Mouse (Mus musculus) kidney, embryonic 16.5 days (tissue): ENCODE results near the gene Setdb2. TPM values are rescaled to one million over a fixed set of nuclear protein-coding genes. Genes with fewer than 3 reads are reported as not detected.
"Not testable (repeated sequence)": the region's sequence is repeated elsewhere in the genome, so short reads cannot be mapped to it uniquely, and the experiment has no call there.

ENCODE experiments used
- ATAC-seq: fragments of 200-750 bp; cut with Nextera tagmentation; 2 replicates; pipeline ENCODE4 v1.8.0; 2017; ENCODE audit warnings: moderate TSS enrichment; ENCODE audit not compliant: low FRiP score, low TSS enrichment
- H3K27ac ChIP-seq: fragments of 300-500 bp; sonication (generic); 2 replicates; pipeline ENCODE4 v1.5.1; 2014; ENCODE audit warnings: low read length
- H3K27me3 ChIP-seq: fragments of 300-500 bp; sonication (generic); 2 replicates; pipeline ENCODE4 v1.6.1; 2014; ENCODE audit warnings: low read length, control low read depth, mixed read lengths; ENCODE audit not compliant: insufficient read depth
- H3K36me3 ChIP-seq: fragments of 300-500 bp; sonication (generic); 2 replicates; pipeline ENCODE4 v1.6.1; 2014; ENCODE audit warnings: low read length, control low read depth, mixed read lengths; ENCODE audit not compliant: insufficient read depth
- H3K4me1 ChIP-seq: fragments of 300-500 bp; sonication (generic); 2 replicates; pipeline ENCODE4 v1.6.1; 2014; ENCODE audit warnings: low read length, control low read depth, mixed read lengths; ENCODE audit not compliant: insufficient read depth
- H3K4me2 ChIP-seq: fragments of 300-500 bp; sonication (generic); replicated peaks from 2 replicates; pipeline ENCODE4 v1.6.1; 2014; ENCODE audit warnings: low read depth, low read length
- H3K4me3 ChIP-seq: fragments of 300-500 bp; sonication (generic); 2 replicates; pipeline ENCODE4 v1.5.1; 2014; ENCODE audit warnings: mild to moderate bottlenecking, low read length
- H3K9ac ChIP-seq: fragments of 300-500 bp; sonication (generic); replicated peaks from 2 replicates; pipeline ENCODE4 v1.6.1; 2014; ENCODE audit warnings: low read length
- H3K9me3 ChIP-seq: fragments of 300-500 bp; sonication (generic); 2 replicates; pipeline ENCODE4 v1.6.1; 2016; ENCODE audit warnings: low read length, control low read depth
- WGBS: fragments of 180-500 bp; shearing (Covaris S2); extraction: QIAGEN DNeasy Blood & Tissue Kit; methylation state at CpG from one replicate; pipeline ENCODE4 v1.1.7; 2014; 5-methylcytosine and 5-hydroxymethylcytosine counted together
- polyA plus RNA-seq: library from polyadenylated mRNA; unstranded; fragments of >200 nt; fragmentation: Nextera tagmentation; extraction: Ambion mirVana; gene quantifications from 2 replicates; pipeline ENCODE4 v1.2.1, GENCODE M21; 2015

Setdb2 gene
- polyA plus RNA-seq, 1 experiment from 2014 or later: 10.7 TPM

DNA sequence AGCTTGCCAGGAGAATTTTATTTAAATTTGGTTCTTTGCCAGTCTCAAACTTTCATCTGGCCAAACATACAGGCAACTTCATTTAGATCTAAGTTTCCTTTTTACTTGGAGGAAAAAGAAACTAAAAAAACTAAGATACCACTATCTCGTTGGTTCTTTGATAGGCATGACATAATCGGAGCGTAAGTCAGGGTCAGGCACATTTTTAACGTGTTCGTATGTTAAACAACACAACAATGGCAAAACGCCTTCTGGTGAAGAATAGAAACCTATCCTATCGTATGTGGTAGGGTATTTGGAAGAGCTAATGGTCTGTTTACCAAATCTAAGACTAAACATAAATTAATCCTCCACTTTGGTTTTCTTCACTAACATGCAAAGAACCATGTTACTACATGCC lies 645 bp downstream of the Setdb2 start:
- 0 out of 2 replicates have a peak overlapping the region, but pooled peaks have one; percentile 71 for H3K27ac ChIP-seq
- peaks cover 12% of the 10 kb centered on the region; the same call in 1 of the 2 replicates for H3K4me1 ChIP-seq
- peak overlapping the region; percentile 85 for H3K4me2 ChIP-seq
- no peak for ATAC-seq
- peak overlapping the region; percentile 94 for H3K4me3 ChIP-seq
- H3K9me3 ChIP-seq: no peaks in the 10 kb centered on the region
- no peaks in the 10 kb centered on the region for H3K27me3 ChIP-seq
- H3K9ac ChIP-seq: peak overlapping the region; percentile 95
- 17% methylated on average over 7 of the region's 7 CpGs for WGBS
- no peaks in the 10 kb centered on the region for H3K36me3 ChIP-seq

GRCm38 (mm10) chr14:59438505-59438904 lies 2.2 kb downstream of the Setdb2 start:
- Histone ChIP-seq H3K9ac (no peak overlapping the region), H3K27me3 (no peaks in the 10 kb centered on the region), H3K36me3 (no peaks in the 10 kb centered on the region), H3K27ac (no peak overlapping the region), H3K4me1 (peaks cover 12% of the 10 kb centered on the region; the same call in 1 of the 2 replicates), H3K4me3 (no peak overlapping the region), H3K9me3 (no peaks in the 10 kb centered on the region), H3K4me2 (no peak overlapping the region)
- ATAC-seq: no peak
- WGBS: 87% methylated on average over 2 of the region's 2 CpGs

- WGBS: 92% methylated on average over 3 of the region's 3 CpGs
- H3K27me3 ChIP-seq: no peaks in the 10 kb centered on the region
- no peak overlapping the region for H3K4me2 ChIP-seq
- no peaks in the 10 kb centered on the region for H3K9me3 ChIP-seq
- no peak overlapping the region for H3K27ac ChIP-seq
- H3K4me1 ChIP-seq: peaks cover 12% of the 10 kb centered on the region; the same call in 1 of the 2 replicates
- H3K9ac ChIP-seq: no peak overlapping the region
- H3K4me3 ChIP-seq: no peak overlapping the region
- no peak for ATAC-seq
- no peaks in the 10 kb centered on the region for H3K36me3 ChIP-seq
Observed at GRCm38 (mm10) chr14:59437398-59437797, 3.3 kb downstream of the Setdb2 start.

DNA sequence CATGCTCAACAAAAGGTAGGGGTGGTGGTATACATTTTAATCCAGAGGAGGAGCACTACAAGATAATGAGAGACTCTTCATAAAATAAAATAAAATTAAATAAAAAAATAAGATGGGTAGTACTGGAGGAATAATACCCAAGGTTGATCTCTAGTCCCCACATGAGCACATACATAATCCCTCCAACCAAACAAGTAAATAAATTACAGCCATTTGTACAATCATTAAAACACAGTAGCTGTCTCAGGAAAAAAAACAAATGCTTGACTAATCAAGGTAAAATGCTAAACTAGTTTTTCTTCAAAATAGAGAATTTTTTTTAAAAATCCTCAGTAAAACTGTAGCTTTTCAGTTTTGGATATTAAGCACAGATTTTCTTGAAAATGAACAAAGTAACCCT lies 5.5 kb downstream of the Setdb2 start:
- Histone ChIP-seq H3K4me1 (peaks cover 9% of the 10 kb centered on the region; the same call in 1 of the 2 replicates), H3K9ac (no peak overlapping the region), H3K9me3 (no peaks in the 10 kb centered on the region), H3K27ac (no peak overlapping the region), H3K4me3 (no peak overlapping the region), H3K36me3 (no peaks in the 10 kb centered on the region), H3K4me2 (no peak overlapping the region), H3K27me3 (no peaks in the 10 kb centered on the region)
- no peak for ATAC-seq

- Histone ChIP-seq H3K27me3 (no peaks in the 10 kb centered on the region), H3K27ac (no peak overlapping the region), H3K9ac (no peak overlapping the region), H3K4me1 (no peaks in the 10 kb centered on the region), H3K36me3 (no peaks in the 10 kb centered on the region), H3K4me2 (no peak overlapping the region), H3K9me3 (no peaks in the 10 kb centered on the region), H3K4me3 (no peak overlapping the region)
- ATAC-seq: no peak
- 65% methylated on average over 2 of the region's 2 CpGs for WGBS
Observed at GRCm38 (mm10) chr14:59433902-59434301, 6.8 kb downstream of the Setdb2 start.

- ATAC-seq: no peak
- WGBS: 79% methylated on average over 1 of the region's 1 CpGs
Observed at GRCm38 (mm10) chr14:59430556-59430955, 10.1 kb downstream of the Setdb2 start.

GRCm38 (mm10) chr14:59422912-59423663 lies 17.6 kb downstream of the Setdb2 start:
- Histone ChIP-seq H3K4me3 (no peak overlapping the region), H3K27ac (no peak overlapping the region), H3K9me3 (no peaks in the 10 kb centered on the region), H3K4me2 (no peak overlapping the region), H3K36me3 (0 out of 2 replicates have a peak, but pooled peaks cover 6% of the 10 kb centered on the region), H3K4me1 (no peaks in the 10 kb centered on the region), H3K9ac (no peak overlapping the region), H3K27me3 (no peaks in the 10 kb centered on the region)
- WGBS: 58% methylated on average over 11 of the region's 11 CpGs
- ATAC-seq: no peak

More at GRCm38 (mm10) chr14:59430556-59430955, 10.1 kb downstream of the Setdb2 start:
- H3K4me3 ChIP-seq: no peak overlapping the region
- H3K27ac ChIP-seq: no peak overlapping the region
- no peaks in the 10 kb centered on the region for H3K4me1 ChIP-seq
- no peak overlapping the region for H3K9ac ChIP-seq
- no peaks in the 10 kb centered on the region for H3K36me3 ChIP-seq
- H3K4me2 ChIP-seq: no peak overlapping the region
- H3K27me3 ChIP-seq: no peaks in the 10 kb centered on the region
- H3K9me3 ChIP-seq: no peaks in the 10 kb centered on the region

DNA sequence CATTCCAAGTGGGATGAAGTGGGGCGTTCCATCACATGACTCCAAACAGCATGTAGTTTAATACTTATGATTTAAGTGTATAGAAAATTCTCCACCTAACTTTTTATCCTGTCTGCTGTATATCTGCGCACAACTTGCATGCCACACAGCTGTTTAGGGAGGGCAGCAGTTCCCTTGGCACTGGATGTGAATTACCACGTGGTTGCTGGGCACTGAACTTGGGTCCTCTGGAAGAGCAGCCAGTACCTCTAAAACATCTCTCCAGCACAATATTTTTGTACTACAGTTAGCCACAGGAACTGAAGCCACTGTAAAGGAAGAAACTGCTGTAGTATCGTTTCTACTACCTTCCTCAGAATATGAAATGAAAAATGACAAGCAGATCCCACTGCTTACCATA lies 22.5 kb downstream of the Setdb2 start:
- no peaks in the 10 kb centered on the region for H3K9me3 ChIP-seq
- peaks cover 17% of the 10 kb centered on the region for H3K36me3 ChIP-seq
- H3K4me3 ChIP-seq: no peak overlapping the region
- no peak overlapping the region for H3K27ac ChIP-seq
- WGBS: 89% methylated on average over 4 of the region's 4 CpGs
- H3K9ac ChIP-seq: no peak overlapping the region
- ATAC-seq: no peak
- H3K4me2 ChIP-seq: no peak overlapping the region
- H3K27me3 ChIP-seq: no peaks in the 10 kb centered on the region
- no peaks in the 10 kb centered on the region for H3K4me1 ChIP-seq

DNA sequence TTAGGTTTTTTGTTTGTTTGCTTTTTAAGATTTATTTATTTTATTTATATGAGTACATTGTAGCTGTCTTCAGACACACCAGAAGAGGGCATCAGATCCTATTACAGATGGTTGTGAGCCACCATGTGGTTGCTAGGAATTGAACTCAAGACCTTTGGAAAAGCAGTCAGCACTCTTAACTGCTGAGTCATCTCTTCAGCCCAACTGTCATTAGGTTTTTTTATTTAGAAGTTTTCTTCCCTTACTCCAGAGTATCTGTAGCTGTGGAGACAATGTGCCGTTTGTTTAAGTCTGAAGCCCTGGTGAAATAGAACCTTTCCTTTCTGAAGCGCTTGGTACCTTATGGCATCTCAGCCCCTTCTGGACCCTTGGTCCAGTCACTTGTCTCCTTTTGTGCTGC lies 25.7 kb downstream of the Setdb2 start:
- H3K4me1 ChIP-seq, H3K4me2 ChIP-seq, ATAC-seq, H3K27ac ChIP-seq, H3K27me3 ChIP-seq, H3K9ac ChIP-seq, H3K4me3 ChIP-seq, H3K9me3 ChIP-seq: not testable (repeated sequence)
- 89% methylated on average over 2 of the region's 2 CpGs for WGBS
- peaks cover 20% of the 10 kb centered on the region for H3K36me3 ChIP-seq

DNA sequence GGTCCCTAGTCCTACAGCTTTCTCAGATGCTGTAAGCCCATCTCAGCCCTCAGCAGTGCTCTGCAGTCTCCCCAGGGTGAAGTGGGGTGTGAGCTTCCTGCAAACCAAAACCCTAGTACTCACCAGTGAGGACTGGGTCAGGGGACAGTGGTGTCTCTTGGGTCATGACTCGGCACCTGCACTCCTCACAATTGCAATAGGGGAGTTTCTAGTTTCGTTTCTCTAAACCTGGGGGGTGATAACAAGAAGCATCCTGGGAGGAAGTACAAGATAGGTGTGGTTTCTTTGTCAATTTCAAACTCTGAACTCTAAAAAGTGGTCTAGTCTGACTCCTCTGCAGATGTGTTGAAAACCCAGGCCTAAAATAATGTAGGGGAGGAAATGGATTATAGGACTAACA lies 43.7 kb downstream of the Setdb2 start:
- WGBS: 76% methylated on average over 2 of the region's 2 CpGs
- H3K36me3 ChIP-seq: no peaks in the 10 kb centered on the region
- H3K27ac ChIP-seq: no peak overlapping the region
- H3K27me3 ChIP-seq: no peaks in the 10 kb centered on the region
- no peak overlapping the region for H3K4me2 ChIP-seq
- H3K4me3 ChIP-seq: no peak overlapping the region
- ATAC-seq: no peak
- no peaks in the 10 kb centered on the region for H3K9me3 ChIP-seq
- no peak overlapping the region for H3K9ac ChIP-seq
- H3K4me1 ChIP-seq: no peaks in the 10 kb centered on the region
